Mouse (Mus musculus): ENCODE measurements around the gene Dnajb3.

The Dnajb3 gene

DNA sequence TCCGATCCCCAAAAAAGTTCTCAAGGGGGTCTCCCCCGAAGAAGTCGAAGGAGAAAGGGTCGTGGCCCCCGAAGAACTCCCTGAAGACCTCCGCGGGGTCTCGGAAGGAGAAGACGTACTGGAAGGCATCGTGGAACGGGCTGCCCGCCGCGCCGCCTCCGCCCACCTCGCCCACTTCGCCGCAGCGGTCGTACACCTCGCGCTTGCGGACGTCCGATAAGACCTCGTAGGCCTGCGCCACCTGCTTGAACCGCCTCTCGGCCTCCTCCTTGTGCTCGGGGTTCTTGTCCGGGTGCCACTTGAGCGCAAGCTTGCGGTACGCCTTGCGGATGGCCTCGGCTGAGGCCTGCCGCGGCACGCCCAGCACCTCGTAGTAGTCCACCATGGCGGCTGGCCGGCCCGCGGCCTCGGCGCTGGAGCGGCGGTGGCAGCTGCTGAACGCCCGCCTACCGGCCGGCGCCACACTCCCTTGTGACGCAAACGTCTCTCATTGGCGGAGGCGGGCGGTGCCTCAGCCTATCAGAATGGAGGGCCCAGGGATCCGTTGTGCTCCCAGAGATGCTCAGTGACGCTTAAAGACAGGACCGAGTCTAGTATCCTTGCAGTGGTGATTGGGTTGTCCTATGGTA lies at the start of gene Dnajb3:
TSS of gene Dnajb3 (minus strand) at position 489 of the 629 bp plus-strand sequence.
- DNase-seq (ENCODE audit: low read depth, low spot score): peak; percentile 80

DNA sequence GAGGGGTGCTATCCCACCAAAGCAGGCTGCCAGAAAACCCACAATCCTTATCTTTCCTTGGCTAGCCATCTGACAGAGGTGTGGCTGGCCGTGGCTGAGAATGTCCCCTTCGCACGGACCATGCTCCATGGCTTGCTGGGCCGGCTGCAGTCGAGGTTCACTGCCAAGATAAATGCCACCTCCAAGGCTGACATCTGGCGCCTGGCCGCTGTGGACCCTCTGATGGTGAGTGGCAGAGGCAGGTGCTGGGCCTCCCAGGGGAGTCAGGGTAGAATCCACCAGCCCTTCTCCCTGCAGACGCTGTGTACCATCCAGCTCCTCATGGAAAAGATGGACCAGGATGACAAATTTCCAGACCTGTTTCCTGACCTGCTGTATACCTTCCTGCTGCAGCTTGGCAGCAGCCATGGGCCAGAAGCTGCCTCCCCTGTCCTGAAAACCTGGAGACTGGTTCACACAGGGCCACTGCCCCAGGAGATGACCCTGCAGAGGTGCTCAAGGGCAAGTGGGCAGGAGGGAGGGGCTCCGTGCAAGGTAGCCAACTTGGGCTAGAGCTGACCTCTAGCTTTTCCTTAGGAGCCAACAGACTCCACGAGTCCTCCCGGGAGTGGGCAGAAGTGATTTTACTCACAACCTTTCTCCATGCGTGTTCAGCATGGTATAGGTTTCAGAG lies 49.3 kb upstream of the Dnajb3 start:
- no peak for DNase-seq (ENCODE audit: low read depth, low spot score)

DNA sequence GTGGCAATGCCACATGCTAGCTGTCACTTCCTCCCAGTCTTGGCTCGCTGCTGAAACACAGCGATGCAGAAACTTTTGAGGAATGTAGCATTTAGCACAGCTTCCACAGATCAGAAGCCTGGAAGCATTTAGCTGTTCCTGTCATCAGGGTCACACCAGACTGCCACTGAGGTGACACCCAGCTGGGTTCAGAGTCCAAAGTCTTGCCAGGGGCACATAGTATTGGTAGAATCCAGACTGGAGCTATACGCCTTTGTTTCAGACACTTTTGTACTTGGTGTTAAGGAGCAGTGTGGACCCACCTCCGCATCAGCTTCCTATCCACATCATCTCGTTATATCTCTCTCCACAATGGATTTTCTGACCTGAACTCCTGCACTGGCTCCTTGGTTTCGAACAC lies 48.0 kb upstream of the Dnajb3 start:
- DNase-seq (ENCODE audit: low read depth, low spot score): no peak

DNA sequence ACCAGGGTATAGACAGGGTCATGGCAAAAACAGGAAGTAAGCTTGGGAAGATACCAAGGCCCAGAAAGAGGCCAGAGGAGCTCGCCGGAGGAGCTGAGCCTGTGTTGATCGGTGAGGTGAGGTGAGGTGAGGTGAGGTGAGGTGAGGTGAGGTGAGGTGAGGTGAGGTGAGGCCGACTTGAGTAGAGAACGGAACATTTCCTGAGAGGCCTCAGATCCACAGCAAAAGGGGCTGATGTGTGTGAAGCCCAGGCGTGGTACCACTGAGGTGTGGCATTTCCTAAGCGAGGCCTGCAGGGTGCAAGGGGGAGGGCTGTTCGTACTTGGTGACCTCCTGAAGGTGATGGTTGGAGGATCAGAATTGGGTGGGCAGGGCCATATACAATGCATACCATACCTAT lies 47.5 kb upstream of the Dnajb3 start:
- DNase-seq (ENCODE audit: low read depth, low spot score): no peak

DNA sequence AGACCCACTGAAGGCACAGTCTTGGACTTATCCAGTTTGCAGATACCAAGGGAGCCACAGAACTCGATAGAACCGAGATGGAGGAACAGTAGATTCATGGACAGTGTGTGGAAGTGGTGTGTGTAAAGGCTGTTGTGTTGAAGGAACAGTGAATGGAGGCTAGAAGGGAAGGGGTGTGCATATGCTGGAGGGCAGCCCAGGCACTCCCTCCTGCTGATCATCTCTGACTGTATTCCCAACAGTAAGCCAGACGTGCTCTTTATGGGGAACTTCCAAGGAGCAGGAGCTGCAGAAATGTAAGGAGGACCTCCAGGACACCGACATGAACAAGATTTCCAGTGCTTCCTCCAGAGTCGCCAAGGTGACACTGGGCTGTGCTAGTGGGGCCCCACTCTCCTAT lies 44.4 kb upstream of the Dnajb3 start:
- DNase-seq (ENCODE audit: low read depth, low spot score): no peak

DNA sequence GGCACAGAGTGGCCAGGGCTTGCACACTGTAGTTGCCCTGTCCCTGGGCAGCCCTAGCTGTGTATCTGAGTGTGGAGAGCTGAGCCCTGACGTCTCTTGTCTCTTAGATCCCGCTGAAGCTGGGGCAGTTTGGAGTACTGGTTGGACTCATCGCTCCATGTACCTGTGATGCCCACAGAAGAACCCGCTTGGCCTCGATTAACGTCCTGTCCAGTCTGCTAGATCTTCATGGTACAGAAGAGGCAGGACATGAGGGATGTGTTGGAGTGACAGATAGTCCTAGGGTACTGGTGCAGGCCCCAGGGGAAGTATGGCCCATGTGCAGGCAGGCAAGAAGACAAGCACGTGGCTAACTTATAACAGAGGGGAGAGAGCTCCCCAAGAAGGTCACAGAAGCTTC lies 44.0 kb upstream of the Dnajb3 start:
- no peak for DNase-seq (ENCODE audit: low read depth, low spot score)

DNA sequence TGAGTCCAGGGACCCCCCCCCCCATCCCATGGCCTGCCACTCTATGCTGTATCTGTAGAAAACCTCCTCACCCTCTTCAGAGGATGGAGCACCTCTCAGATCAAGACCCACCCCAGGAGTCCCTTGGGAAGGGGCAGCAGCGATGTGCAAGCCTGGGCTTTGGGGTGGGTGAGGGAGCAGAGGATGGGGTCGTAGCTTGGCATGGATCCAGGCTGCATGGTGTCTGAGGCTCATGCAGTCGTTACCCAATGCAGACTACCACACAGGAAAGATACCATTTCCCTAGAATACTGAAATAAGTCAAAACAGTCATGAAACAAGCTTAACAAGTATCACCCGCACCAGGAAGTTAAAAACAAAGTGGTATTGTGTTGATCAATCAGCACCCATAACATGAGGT lies 43.1 kb upstream of the Dnajb3 start:
- no peak for DNase-seq (ENCODE audit: low read depth, low spot score)

DNA sequence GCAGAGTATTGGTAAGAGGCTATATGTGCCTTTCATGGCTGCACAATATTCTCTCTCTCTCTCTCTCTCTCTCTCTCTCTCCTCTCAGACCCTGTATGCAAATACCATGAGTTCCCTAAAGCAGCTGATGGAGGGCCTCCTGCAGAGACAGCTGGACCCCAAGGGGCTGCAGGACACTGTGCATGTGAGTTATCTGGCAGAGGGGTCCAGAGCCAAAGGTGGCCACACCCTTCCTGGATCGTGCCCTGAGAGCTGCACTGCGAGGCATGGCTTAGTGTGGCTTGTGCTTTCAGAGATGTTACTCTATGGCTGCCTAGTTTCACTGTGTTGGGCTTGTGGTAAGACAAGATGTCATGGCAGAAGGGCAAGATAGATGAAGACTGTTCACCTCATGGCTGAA lies 42.1 kb upstream of the Dnajb3 start:
- DNase-seq (ENCODE audit: low read depth, low spot score): no peak

DNA sequence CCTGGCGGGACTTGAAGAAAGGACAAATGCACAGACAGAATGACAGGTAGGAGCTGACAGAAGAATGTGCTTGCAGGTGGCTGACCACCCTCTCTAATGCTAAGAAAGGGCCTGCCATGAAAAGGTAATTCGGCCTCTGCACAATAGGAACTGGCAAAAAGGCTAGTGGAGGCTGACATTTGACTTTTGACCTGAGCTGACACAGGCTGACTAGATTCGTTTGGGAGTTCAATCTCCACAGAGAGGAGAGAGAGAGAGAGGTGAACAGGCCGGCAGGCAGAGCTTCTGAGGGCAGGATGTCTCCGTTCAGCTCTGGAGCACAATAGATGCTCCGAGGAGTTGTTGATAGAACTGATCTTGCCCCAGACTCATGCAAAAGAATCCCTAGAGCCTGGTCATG lies 40.8 kb upstream of the Dnajb3 start:
- DNase-seq (ENCODE audit: low read depth, low spot score): no peak

DNA sequence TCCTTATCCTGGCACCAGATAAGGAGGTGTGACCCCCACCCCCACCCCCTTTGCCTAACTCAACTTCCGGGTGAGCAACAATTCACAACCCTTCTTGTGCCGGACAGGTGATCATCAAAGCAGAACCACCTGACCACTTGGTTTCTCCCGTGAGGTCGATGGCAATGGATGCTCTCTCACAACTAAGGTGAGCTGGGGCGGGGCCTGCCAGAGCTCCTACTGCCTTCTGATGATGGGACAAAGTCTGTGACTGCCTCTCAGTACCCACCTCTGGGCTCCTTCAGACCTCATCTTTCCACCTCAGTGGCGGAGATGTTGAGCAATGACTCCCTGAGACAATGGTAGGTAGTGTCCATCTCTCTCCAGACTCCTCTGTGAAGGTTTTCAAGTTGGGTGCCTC lies 40.3 kb upstream of the Dnajb3 start:
- DNase-seq (ENCODE audit: low read depth, low spot score): no peak

DNA sequence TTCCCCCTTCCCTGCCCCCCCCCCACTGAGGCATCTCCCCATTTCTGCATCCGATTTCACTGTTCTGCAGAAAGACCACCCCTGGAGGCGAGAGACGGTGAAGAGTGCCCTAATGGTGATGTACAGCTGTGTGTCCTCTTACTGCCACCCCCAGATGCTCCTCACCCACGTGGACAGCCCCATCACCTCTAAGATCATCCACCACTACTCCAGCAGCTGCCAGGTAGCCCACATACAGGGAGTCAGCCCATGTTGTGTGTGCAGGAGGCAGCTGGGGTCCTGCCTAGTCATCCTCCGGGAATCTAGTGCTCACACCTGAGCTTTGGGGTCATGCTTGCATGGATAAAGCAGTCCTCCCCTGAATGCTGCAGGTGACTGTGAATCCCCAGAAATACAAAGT lies 38.3 kb upstream of the Dnajb3 start:
- DNase-seq (ENCODE audit: low read depth, low spot score): no peak

DNA sequence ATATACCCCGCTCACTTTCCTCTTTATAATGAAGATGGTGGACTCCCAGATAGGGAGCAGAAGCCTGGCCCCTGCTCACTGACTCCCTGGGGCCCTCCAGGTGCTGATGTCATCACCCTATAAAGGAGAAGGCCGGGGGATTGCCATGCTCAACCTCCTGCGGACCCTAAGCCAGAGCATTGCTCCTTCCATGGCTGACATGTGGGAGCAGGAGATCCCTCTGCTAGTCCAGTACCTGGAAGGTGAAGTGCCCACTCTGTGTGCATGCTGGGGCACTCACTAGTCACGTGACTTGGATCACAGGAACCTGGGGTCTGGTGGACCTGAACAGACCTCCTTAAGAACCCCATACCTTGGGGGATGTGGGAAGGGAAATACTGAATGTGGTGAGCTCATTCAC lies 35.0 kb upstream of the Dnajb3 start:
- DNase-seq (ENCODE audit: low read depth, low spot score): no peak

DNA sequence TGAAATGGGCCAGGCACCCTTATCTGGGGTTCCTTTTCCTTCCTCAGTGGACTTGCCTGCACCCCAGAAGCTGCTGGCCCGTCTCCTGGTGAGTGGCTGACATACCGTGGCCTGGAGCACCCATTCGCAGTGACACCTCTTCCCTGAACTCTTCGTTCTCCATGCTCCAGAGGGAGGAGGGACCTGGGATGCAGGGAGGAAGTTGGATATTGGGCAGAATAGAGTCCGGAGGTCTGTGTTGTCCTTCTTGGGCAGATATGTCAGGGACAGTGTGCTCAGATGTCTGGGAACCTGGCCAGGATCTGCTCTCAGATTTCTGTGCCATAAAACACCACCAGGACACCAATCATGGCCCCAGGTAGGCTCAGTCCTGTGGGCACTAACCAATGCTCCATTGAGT lies 34.5 kb upstream of the Dnajb3 start:
- no peak for DNase-seq (ENCODE audit: low read depth, low spot score)

DNA sequence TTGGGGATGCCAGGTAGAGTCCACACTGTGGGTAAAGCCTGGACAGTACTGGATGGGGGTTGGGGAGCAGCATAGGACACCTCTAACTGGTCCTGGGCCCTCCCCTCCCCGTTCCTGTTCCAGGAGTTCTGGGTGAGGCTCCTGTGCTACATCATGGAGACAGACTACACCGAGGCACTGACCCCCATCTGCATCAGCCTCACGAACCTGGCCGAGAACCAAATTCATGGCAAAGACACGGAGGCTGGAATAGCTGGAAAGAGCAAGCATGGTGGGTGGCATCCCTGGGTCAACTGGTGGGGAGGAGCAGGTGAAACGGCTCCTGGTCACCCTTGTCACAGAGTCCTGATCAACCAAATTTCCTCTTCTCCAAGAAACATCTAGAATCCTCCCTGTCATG lies 33.2 kb upstream of the Dnajb3 start:
- no peak for DNase-seq (ENCODE audit: low read depth, low spot score)

DNA sequence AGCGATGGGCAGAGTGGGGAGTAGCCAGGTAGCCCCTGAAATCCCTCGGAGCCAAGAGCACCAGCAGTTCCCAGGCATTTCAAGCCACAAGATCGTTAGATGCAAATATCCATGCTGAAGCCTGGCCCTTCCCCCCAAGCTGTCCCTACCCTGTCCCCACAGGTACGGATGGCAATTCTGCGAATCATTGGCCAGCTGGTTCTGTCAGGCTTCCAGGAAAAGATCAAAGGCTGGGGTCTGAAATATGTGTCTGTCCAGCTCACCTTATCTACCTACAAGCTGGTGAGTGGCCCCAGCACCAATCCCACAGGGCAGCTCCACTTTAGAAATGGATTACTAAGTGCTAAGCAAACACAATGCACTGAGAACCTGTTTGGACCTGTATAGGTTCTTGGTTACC lies 31.7 kb upstream of the Dnajb3 start:
- DNase-seq (ENCODE audit: low read depth, low spot score): no peak

DNA sequence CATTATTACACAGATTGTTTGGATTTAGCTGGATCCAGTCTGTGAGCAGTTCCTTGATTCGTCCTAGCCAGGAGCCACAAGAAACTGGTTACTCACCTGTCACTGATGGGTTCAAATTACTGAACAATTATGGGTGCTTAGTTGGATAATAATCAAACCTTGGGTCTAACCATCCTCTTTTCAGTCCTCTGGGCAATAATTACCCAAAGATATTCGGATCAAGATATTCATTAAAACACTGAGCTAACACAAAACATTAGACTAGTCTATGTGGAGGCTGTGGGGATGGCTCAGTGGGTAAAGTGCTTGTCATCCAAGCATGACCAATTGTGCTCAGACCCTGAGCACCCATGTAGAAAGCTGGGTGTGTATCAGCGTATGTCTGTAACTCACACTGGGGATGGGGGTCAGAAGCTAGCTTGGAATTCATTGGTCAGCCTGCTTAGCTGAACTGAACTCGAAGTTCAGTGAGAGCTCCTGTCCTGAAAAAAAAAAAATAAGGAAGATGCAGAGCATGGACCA lies 30.4 kb upstream of the Dnajb3 start:
- no peak for DNase-seq (ENCODE audit: low read depth, low spot score)

DNA sequence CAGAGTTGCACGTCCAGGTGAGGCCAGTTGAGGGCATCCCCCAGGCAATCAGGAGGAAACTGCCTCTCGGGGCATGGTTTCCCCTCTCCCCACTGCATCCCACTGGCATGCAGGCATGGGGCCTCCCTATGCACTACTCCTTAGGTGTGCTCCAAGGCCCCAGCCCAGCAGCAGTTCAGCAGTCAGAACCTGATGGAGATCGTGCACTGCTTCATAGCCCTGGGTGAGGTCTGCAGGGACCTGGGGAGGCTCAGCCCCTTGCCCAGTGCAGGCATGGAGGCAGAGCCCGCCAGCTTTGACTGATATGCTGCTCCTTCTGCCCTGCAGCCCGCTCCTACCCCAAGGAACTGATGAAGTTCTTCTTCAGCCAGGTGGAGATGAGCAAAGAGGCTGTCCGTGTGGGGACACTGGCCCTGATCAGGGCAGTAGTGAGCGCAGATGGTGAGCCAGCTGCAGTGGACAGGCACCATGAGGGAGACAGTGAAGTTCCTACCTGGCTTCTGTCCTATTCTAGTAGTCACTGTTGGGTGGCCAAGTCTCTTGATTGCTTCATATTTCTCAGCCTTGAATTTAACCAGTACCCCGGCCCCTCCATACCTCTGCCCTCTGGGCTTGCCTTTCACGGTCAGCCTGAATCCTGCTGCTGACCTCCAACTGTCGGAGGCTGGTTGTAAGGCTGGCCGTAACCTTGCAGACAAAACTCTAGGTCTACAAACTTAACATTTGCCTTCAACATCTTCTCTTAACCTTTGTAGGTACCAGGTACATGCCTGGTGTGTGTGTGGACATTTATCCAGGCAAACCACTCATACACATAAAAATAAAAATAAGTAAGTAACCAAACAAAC lies 29.7 kb upstream of the Dnajb3 start:
- DNase-seq (ENCODE audit: low read depth, low spot score): no peak

DNA sequence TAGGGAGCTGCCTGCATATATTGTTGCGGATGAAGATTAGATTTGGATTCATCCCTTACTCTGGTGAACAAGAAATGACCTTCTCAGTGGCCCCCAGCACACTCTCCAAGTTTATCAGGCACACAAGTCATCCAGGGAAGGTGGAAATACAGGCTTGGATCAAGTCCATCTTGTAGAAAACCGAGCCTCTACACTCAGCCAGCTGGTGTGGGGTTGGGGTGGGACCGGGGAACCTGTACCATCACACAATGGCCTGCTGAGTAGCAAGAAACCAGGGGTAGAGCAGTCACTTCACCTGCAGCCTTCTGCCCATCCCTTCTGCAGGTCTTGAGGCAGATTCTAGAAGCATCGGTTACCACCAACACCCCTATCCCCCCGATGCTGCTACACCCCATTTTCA lies 29.1 kb upstream of the Dnajb3 start:
- no peak for DNase-seq (ENCODE audit: low read depth, low spot score)

DNA sequence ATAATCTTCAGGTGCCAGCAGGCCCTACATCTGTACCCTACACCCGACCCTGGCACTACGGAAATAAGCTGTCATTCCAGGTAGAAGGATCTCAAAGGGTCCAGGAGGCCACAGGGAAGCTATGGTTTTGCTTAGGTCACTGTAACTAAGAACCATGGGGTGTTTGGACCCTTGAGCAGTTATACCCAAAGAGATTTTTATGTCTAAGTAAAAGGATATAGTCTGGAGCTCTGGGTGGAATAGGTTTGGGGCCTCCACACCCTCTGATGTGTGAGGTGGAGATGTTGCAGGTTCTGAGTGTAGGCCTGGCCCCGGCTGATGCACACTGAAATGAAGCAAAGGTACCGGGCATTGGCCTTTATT lies 28.6 kb upstream of the Dnajb3 start:
- DNase-seq (ENCODE audit: low read depth, low spot score): no peak

DNA sequence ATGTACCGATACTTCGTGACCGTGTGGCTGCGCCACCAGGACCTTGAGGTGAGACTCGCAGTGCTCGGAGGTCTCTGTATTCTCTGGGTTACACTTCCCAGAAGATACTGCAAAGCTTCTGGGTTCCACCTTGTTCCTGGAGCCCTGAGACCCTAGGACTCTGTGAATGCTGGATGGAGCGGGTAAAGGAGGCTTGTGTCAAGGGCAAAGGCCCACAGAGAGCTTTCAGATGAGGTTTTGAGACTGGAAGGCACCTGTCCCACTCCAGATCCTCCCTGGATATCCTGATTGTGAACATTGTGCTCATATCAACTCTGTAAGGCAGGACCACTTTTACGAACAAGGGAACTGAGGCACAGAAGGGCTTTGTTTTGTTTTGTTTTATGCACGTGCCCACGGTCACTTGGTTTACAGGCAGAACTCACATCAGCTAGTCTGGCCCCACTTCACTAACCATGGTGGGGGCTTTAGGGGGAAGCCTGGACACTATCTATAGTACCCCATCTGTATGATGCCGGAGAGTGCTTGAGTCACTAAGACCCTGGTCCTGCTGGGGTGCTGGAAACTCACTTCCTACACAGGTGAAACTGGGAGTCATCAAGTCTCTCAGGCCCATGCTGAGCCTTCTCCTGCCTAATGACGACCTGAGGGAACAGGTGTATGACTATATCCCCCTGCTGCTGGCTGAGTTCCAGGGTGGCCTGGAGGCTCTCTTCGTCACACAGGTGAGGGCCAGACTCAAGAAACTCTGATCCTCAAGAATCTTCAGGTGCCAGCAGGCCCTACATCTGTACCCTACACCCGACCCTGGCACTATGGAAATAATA lies 28.1 kb upstream of the Dnajb3 start:
- no peak for DNase-seq (ENCODE audit: low read depth, low spot score)

DNA sequence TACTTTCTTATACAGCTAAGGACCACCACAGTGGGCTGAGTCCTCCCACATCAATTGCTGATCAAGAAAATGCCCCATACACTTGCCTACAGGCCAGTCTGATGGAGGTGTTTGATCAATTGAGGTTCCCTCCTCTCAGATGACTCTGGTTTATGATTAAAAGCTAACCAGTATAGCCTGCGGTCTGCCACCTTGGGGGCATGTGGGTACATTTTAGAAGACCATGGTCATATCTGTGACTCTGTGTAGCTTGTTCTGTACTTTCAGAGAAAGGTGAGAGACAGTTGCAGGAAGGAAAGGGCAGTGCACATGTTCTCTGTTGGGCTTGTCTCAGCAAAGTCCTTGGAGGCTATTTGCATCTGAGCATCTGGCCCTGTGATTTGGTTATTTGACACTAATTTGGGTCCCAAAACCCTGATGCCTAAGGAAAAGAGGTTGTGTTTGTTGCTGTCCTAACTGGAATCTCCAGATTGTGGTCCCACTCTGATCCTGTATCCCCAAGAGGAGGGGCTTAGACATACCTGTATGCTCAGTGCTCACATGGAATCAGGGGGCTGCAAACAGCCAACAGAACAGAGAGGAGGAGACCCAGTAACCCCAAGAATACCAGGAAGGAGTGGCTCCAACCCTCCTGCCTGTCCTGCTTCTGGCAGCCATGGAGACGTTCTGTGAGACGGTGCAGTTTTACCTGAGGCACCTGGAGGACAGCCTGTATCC lies 27.2 kb upstream of the Dnajb3 start:
- no peak for DNase-seq (ENCODE audit: low read depth, low spot score)
